Mouse (Mus musculus) heart, adult 2 months (tissue): ENCODE measurements at regions not wholly inside any gene's neighbourhood (a gene's known extent, or its start where the extent isn't known, plus 50 kb on each side); places are given as distances from the start of the nearest gene placed in this dataset.

Source experiments
- CTCF ChIP-seq: fragments of 200-600 bp; IDR thresholded peaks from 2 replicates; pipeline ENCODE4 v1.8.1; 2022; ENCODE audit warnings: antibody characterized with exemption, mild to moderate bottlenecking, moderate library complexity
- POLR2A ChIP-seq: fragments of 200-500 bp; IDR thresholded peaks from 2 replicates; pipeline ENCODE4 v1.6.1; 2011; ENCODE audit warnings: mild to moderate bottlenecking, low read depth, low read length, control low read depth; ENCODE audit not compliant: insufficient read depth

GRCm38 (mm10) chr12:16012081-16012480 lies 195.4 kb upstream of the Trib2 start:
- TF ChIP-seq POLR2A (no peak), CTCF (no peak)
